Mouse (Mus musculus) limb, embryonic 14.5 days (tissue): Measurements from ENCODE around the gene Zc3h10. TPM values are rescaled to one million over a fixed set of nuclear protein-coding genes. Genes with fewer than 3 reads are reported as not detected.
"Not testable (repeated sequence)": the region's sequence is repeated elsewhere in the genome, so short reads cannot be mapped to it uniquely, and the experiment has no call there.

Experiments used
- ATAC-seq: fragments of 200-750 bp; cut with Nextera tagmentation; 2 replicates; pipeline ENCODE4 v1.8.0; 2017; ENCODE audit warnings: low read depth, moderate number of reproducible peaks, moderate TSS enrichment; ENCODE audit not compliant: low FRiP score
- DNase-seq: peaks from one replicate; pipeline ENCODE4 v3.0.0-alpha.2; 2015; ENCODE audit warnings: low spot score
- H3K27ac ChIP-seq: fragments of 300-500 bp; sonication (generic); replicated peaks from 2 replicates; pipeline ENCODE4 v1.5.1; 2014; ENCODE audit warnings: low read depth, mild to moderate bottlenecking, low read length, moderate library complexity, mixed read lengths
- H3K27me3 ChIP-seq: fragments of 300-500 bp; sonication (generic); 2 replicates; pipeline ENCODE4 v1.6.1; 2014; ENCODE audit warnings: low read length, mixed read lengths; ENCODE audit not compliant: control insufficient read depth, insufficient read depth
- H3K36me3 ChIP-seq: fragments of 300-500 bp; sonication (generic); 2 replicates; pipeline ENCODE4 v1.6.1; 2014; ENCODE audit warnings: mild to moderate bottlenecking, low read length, moderate library complexity, mixed read lengths; ENCODE audit not compliant: control insufficient read depth, insufficient read depth
- H3K4me1 ChIP-seq: fragments of 300-500 bp; sonication (generic); 2 replicates; pipeline ENCODE4 v1.6.1; 2014; ENCODE audit warnings: antibody characterized with exemption, low read length, mixed read lengths; ENCODE audit not compliant: control insufficient read depth, insufficient read depth
- H3K4me2 ChIP-seq: fragments of 300-500 bp; sonication (generic); replicated peaks from 2 replicates; pipeline ENCODE4 v1.6.1; 2014; ENCODE audit warnings: low read depth, mild to moderate bottlenecking, low read length, moderate library complexity; ENCODE audit not compliant: severe bottlenecking
- H3K4me3 ChIP-seq: fragments of 300-500 bp; sonication (generic); replicated peaks from 2 replicates; pipeline ENCODE4 v1.5.1; 2014; ENCODE audit warnings: low read length
- H3K9ac ChIP-seq: fragments of 300-500 bp; sonication (generic); 2 replicates; pipeline ENCODE4 v1.6.1; 2014; ENCODE audit warnings: mild to moderate bottlenecking, low read depth, low read length, moderate library complexity; ENCODE audit not compliant: severe bottlenecking
- H3K9me3 ChIP-seq: fragments of 300-500 bp; sonication (generic); 2 replicates; pipeline ENCODE4 v1.6.1; 2016; ENCODE audit warnings: low read length; ENCODE audit not compliant: control insufficient read depth
- POLR2A ChIP-seq: fragments of 200-500 bp; IDR thresholded peaks from 2 replicates; pipeline ENCODE4 v1.8.0; 2012; ENCODE audit warnings: inconsistent platforms, mild to moderate bottlenecking, moderate library complexity, borderline replicate concordance; ENCODE audit not compliant: insufficient read depth, insufficient read length; ENCODE audit errors: extremely low read depth
- WGBS: fragments of 180-500 bp; shearing (Covaris S2); extraction: QIAGEN DNeasy Blood & Tissue Kit; methylation state at CpG from one replicate; pipeline ENCODE4 v1.1.7; 2014; 5-methylcytosine and 5-hydroxymethylcytosine counted together
- polyA plus RNA-seq, 2 experiments: library from polyadenylated mRNA; depleted of rRNA in 1 of 2; stranded (reverse) in 1 of 2; unstranded in 1 of 2; fragments of >200 nt; fragmentation: Nextera tagmentation in 1 of 2; extraction: Ambion mirVana in 1 of 2; gene quantifications; 2 replicates each; pipeline versions ENCODE4 v1.2.1 to v1.2.3; 2012 to 2014

The Zc3h10 gene
- polyA plus RNA-seq, 2 experiments: 14.5 to 15.2 TPM

DNA sequence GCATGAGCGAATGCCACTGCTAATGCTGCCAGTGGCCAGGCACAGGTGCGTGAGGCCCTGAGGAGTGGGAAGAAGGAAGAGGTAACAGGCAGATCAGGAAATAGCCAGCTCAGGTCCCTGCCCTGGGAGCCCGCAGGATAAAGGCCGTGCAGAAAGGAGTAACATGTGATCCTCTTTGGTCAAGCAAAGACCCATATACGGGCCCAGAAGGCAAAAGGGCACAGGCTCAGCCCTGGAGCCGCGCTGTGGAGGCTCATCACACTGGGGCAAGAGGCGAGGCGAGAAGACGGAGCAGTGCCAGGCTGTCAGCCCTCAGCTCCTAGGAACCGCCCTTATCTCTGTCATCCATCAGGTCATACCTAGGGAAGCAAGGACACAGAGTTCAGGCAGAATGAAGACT lies 37.3 kb downstream of the Zc3h10 start:
- 83% methylated on average over 11 of the region's 11 CpGs for WGBS
- no peak overlapping the region for H3K9ac ChIP-seq
- no peak for TF ChIP-seq POLR2A
- no peaks in the 10 kb centered on the region for H3K4me1 ChIP-seq
- peaks cover 47% of the 10 kb centered on the region for H3K36me3 ChIP-seq
- H3K27ac ChIP-seq: no peak overlapping the region
- no peak overlapping the region for H3K4me2 ChIP-seq
- H3K27me3 ChIP-seq: no peaks in the 10 kb centered on the region
- ATAC-seq: no peak
- no peak overlapping the region for H3K4me3 ChIP-seq
- H3K9me3 ChIP-seq: no peaks in the 10 kb centered on the region
- no peak for DNase-seq

DNA sequence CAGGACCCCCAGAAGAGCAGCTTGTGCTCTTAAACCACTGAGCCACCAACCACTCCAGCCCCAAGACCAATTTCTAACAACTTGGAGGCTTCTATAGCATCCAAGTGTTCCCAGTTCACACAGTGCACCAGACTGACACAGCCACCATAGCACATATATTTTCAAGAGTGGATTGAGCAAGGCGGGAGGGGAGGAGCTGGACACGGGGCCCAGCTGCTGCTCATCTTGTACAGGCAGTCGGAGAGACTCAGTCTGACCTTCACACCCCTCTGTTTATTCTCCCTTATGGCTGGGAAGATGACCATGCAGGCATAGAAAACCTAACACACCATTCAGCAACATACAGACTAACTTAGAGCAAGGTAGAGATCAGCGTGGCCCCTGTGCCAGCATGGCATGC lies 37.7 kb downstream of the Zc3h10 start:
- 86% methylated on average over 4 of the region's 4 CpGs for WGBS
- no peaks in the 10 kb centered on the region for H3K9me3 ChIP-seq
- DNase-seq: no peak

GRCm38 (mm10) chr10:128509203-128509602 lies 38.4 kb downstream of the Zc3h10 start:
- DNase-seq (no peak), ATAC-seq (no peak)
- H3K4me3 ChIP-seq: no peak overlapping the region
- TF ChIP-seq POLR2A: no peak
- H3K9me3 ChIP-seq: no peaks in the 10 kb centered on the region
- no peaks in the 10 kb centered on the region for H3K27me3 ChIP-seq
- peaks cover 41% of the 10 kb centered on the region for H3K36me3 ChIP-seq
- whole genome bisulfite sequencing: 89% methylated on average over 9 of the region's 9 CpGs
- H3K4me2 ChIP-seq: no peak overlapping the region
- no peak overlapping the region for H3K9ac ChIP-seq
- no peaks in the 10 kb centered on the region for H3K4me1 ChIP-seq
- no peak overlapping the region for H3K27ac ChIP-seq

More for the DNA sequence above, 37.7 kb downstream of the Zc3h10 start:
- no peak for TF ChIP-seq POLR2A
- H3K27me3 ChIP-seq: no peaks in the 10 kb centered on the region
- no peaks in the 10 kb centered on the region for H3K4me1 ChIP-seq
- H3K36me3 ChIP-seq: peaks cover 43% of the 10 kb centered on the region
- H3K4me3 ChIP-seq: no peak overlapping the region
- no peak for ATAC-seq
- H3K9ac ChIP-seq: no peak overlapping the region
- H3K4me2 ChIP-seq: no peak overlapping the region
- H3K27ac ChIP-seq: no peak overlapping the region

DNA sequence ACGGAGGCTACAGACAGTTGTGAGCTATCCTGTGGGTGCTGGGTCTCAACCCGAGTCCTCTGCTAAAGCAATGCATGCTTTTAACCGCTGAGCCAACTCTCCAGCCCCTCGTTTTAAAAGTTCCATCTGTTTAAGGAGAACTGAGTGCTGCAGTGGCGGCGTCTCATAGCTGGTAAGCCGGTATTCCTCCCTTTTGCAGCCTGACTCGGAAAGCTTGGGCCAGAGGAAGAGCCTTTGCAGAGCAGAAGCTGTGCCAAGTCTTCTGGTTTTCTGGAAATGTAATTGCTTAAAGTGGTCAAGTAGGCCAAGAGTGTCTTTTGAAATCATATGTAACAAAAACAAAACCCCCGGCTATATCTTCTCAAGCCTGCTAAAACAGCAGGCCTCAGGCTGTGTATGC lies 39.3 kb downstream of the Zc3h10 start:
- Histone ChIP-seq H3K4me2 (no peak overlapping the region), H3K27ac (no peak overlapping the region), H3K4me3 (no peak overlapping the region), H3K9me3 (no peaks in the 10 kb centered on the region), H3K27me3 (no peaks in the 10 kb centered on the region), H3K4me1 (no peaks in the 10 kb centered on the region), H3K9ac (no peak overlapping the region), H3K36me3 (peaks cover 33% of the 10 kb centered on the region)
- DNase-seq (no peak), ATAC-seq (no peak)
- TF ChIP-seq POLR2A: no peak
- WGBS: 66% methylated on average over 9 of the region's 9 CpGs

GRCm38 (mm10) chr10:128505974-128506373 lies 41.6 kb downstream of the Zc3h10 start:
- peaks cover 17% of the 10 kb centered on the region; the same call in 1 of the 2 replicates for H3K36me3 ChIP-seq
- no peak for DNase-seq
- TF ChIP-seq POLR2A: no peak
- no peak overlapping the region for H3K27ac ChIP-seq
- H3K27me3 ChIP-seq: no peaks in the 10 kb centered on the region
- ATAC-seq: no peak
- H3K4me3 ChIP-seq: no peak overlapping the region
- no peaks in the 10 kb centered on the region for H3K9me3 ChIP-seq
- no peak overlapping the region for H3K4me2 ChIP-seq
- H3K9ac ChIP-seq: no peak overlapping the region
- no peaks in the 10 kb centered on the region for H3K4me1 ChIP-seq
- 93% methylated on average over 14 of the region's 14 CpGs for WGBS

- not testable (repeated sequence) for H3K9me3 ChIP-seq, H3K4me3 ChIP-seq, H3K4me1 ChIP-seq, H3K27me3 ChIP-seq, ATAC-seq, H3K27ac ChIP-seq, DNase-seq, H3K9ac ChIP-seq, H3K4me2 ChIP-seq
- 80% methylated on average over 5 of the region's 5 CpGs for WGBS
- peaks cover 12% of the 10 kb centered on the region; the same call in 1 of the 2 replicates for H3K36me3 ChIP-seq
Measured at GRCm38 (mm10) chr10:128505371-128505667, 42.3 kb downstream of the Zc3h10 start.
